Mouse (Mus musculus): ENCODE measurements around the gene Prss16.

Prss16 gene

GRCm38 (mm10) chr13:22036149-22036956, 26.8 kb upstream of the Prss16 start:
- peak; percentile 57 to 80 for DNase-seq (ENCODE audit: low spot score in 2 of 2)

GRCm38 (mm10) chr13:22035267-22036148, 26.0 kb upstream of the Prss16 start, which contains the start of the genes Hist1h2ah and Hist1h2bk:
TSS of gene Hist1h2ah (minus strand) at chr13:22035568.
TSS of gene Hist1h2bk (plus strand) at chr13:22035870.
- peak; percentile 84 to 88 for DNase-seq (ENCODE audit: low spot score in 2 of 2)

GRCm38 (mm10) chr13:22034443-22035266, 25.1 kb upstream of the Prss16 start:
- no peak for DNase-seq (ENCODE audit: low spot score in 2 of 2)

- no peak for DNase-seq (ENCODE audit: low spot score in 2 of 2)
Measured at GRCm38 (mm10) chr13:22033741-22034442, 24.4 kb upstream of the Prss16 start.

- no peak for DNase-seq (ENCODE audit: low spot score in 2 of 2)
Measured at GRCm38 (mm10) chr13:22030493-22030892, 21.0 kb upstream of the Prss16 start.

GRCm38 (mm10) chr13:22029928-22030327, 20.4 kb upstream of the Prss16 start:
- DNase-seq (ENCODE audit: low spot score in 2 of 2): no peak

- DNase-seq (ENCODE audit: low spot score in 2 of 2): peak; percentile 97 to 99
Measured at GRCm38 (mm10) chr13:22028673-22029460, 19.3 kb upstream of the Prss16 start.

GRCm38 (mm10) chr13:22026058-22027031, 16.8 kb upstream of the Prss16 start:
- DNase-seq (ENCODE audit: low spot score in 2 of 2): peak; percentile 88 to 96

GRCm38 (mm10) chr13:22022241-22022640, 12.7 kb upstream of the Prss16 start:
- DNase-seq (ENCODE audit: low spot score in 2 of 2): peak; percentile 85 to 91

GRCm38 (mm10) chr13:22021581-22021980, 12.0 kb upstream of the Prss16 start:
- DNase-seq (ENCODE audit: low spot score in 2 of 2): no peak

GRCm38 (mm10) chr13:22020901-22021339, 11.4 kb upstream of the Prss16 start:
- peak; percentile 79 to 89 for DNase-seq (ENCODE audit: low spot score in 2 of 2)

- peak; percentile 56 to 78 for DNase-seq (ENCODE audit: low spot score in 2 of 2)
Measured at GRCm38 (mm10) chr13:22019934-22020835, 10.6 kb upstream of the Prss16 start.

GRCm38 (mm10) chr13:22015479-22016450, 6.2 kb upstream of the Prss16 start:
- peak; percentile 84 to 92 for DNase-seq (ENCODE audit: low spot score in 2 of 2)

- no peak for DNase-seq (ENCODE audit: low spot score in 2 of 2)
Measured at GRCm38 (mm10) chr13:22014411-22014845, 4.9 kb upstream of the Prss16 start.

- DNase-seq (ENCODE audit: low spot score in 2 of 2): no peak
Measured at GRCm38 (mm10) chr13:22013716-22014115, 4.2 kb upstream of the Prss16 start.

GRCm38 (mm10) chr13:22008707-22009106, 835 bp downstream of the Prss16 start:
- no peak for DNase-seq (ENCODE audit: low spot score in 2 of 2)

All from spleen, postnatal 4 days (tissue).